Mouse (Mus musculus) G1E (cell line): ENCODE data around the gene Cdipt.

ENCODE experiments used
- CTCF ChIP-seq: IDR thresholded peaks from 2 replicates; pipeline ENCODE4 v1.5.1; 2012; ENCODE audit warnings: low read depth, low read length, inconsistent platforms, mixed read lengths
- TAL1 ChIP-seq: conservative IDR thresholded peaks from 2 replicates; pipeline ENCODE4 v1.6.1; 2012; ENCODE audit warnings: low read depth, low read length, inconsistent platforms, mixed read lengths

DNA sequence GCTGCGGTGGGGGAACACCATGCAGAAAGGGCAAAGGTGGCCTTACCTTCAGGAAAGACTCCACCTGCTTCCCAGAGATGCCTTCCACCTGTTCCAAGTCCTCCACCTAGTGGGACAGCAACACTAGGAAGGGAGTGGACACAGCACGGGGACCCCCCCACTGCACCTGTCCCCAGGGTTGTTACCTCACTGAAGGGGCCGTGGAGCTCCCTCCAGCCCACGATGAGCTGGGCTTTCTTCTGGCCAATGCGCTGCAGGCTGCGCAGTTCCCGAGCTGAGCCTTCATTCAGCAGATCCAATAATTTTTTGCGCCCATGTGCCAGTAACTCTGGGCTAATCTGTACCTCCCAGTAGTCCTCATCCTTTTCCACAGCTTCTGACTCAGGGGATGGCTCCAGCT is 52.2 kb downstream of the Cdipt start:
- TF ChIP-seq CTCF (no peak), TAL1 (no peak)
